Mouse (Mus musculus) adrenal gland, adult 8-10 months (tissue): ENCODE data around the gene Prss12. TPM values are rescaled to one million over a fixed set of nuclear protein-coding genes. Genes with fewer than 3 reads are reported as not detected.
"Not testable (repeated sequence)": the region's sequence is repeated elsewhere in the genome, so short reads cannot be mapped to it uniquely, and the experiment has no call there.

ENCODE experiments used
- DNase-seq: peaks from one replicate; pipeline ENCODE4 v3.0.0; 2022
- total RNA-seq, 4 experiments: library from RNA; stranded (reverse); gene quantifications; 2 replicates each; pipeline ENCODE4 v1.2.4; 2022

Gene Prss12
- total RNA-seq, 4 experiments from 2014 or later: 1.8 to 2.5 (median 2.0) TPM

DNA sequence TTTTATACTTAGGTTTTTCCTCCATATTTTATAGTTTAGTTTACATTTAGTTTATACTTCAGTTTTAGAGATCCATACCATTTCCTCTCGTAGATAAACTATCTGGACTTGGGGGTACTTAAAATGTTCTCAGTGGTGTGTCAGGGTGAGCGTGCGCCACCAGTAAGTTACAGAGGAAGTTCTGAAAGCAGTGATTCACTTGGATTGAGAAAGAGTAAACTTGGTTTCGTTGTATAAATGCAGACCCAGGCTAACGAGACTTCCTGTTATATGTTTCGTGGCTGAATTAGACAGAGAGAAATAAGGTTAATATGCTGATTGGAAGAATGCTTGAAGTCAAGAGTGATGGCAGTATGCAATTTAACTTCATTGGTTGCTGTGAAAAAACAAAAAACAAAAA, 34.6 kb downstream of the Prss12 start:
- no peak for DNase-seq

DNA sequence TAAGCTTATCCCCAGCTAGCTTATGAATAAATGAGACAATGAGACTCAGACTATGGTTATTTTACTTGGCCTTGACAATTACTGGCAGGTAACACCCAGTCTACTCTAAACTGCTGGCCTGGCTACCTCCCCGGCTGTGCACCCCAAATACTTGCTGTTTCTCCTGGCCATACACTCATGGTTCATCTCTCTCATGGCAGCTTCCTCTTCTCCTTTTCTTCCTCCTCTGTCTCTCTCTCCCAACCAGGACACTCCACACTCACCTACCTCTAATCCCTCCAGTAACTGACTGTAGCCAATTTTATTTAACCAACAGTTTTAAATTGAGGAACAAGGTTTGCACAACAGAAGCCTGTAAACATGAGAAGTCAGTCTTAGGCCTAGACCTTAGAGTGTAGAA, 45.1 kb downstream of the Prss12 start:
- DNase-seq: no peak

DNA sequence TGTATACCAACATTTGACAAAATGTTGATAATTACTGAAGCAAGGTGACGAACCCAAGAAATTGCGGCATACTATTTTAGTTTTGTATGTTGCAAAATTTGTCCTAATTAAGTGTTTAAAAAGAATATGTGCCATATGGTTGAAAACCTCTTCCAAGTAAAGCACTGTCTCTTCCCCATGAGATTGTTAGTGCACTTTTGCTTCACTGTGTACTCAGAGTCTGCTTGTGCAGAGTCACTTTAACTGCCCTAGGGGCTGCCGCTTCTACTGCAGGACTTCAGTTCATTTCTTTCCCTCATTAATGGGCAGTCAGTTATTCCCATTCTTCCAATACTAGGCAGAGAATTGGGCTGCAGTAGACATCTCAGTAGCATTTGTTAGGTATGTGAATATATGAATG, 46.5 kb downstream of the Prss12 start:
- DNase-seq: no peak

DNA sequence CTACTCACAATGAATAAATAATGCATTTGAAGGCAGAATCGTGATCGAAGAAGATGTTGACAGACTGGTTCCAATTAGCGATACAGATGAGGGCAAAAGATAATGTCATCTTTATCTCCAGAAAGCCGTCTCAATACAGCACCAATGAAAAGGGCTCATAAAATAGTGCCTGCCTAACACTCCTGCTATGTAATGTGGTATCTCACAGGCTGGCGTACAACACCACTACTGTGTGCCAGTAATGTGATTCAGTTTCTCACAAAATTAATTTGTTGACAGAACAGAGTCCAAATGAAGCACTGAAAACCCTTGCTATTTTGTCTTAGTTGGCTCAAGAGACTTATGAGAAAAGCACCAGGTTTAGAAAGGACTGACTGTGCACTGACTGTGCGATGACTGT, 48.4 kb downstream of the Prss12 start:
- no peak for DNase-seq

DNA sequence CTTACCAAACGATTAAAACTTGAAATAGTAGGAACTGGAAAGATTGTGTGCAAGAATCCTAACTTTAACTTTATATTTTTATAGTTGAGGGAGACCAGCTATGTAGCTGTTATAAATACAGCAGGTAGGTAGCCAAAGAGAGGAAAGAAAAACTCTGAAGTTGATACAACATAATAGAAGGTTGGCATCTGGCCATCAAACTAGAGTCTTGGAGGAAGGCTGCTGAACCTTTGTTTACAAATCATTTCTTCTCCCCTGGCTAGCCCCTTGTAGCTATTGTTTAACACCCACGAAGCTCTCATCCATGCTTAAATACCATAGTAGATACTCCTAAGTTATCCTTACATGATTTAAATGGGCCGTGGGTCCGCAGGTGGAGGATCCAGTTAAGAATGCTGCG, 52.1 kb downstream of the Prss12 start:
- DNase-seq: no peak

DNA sequence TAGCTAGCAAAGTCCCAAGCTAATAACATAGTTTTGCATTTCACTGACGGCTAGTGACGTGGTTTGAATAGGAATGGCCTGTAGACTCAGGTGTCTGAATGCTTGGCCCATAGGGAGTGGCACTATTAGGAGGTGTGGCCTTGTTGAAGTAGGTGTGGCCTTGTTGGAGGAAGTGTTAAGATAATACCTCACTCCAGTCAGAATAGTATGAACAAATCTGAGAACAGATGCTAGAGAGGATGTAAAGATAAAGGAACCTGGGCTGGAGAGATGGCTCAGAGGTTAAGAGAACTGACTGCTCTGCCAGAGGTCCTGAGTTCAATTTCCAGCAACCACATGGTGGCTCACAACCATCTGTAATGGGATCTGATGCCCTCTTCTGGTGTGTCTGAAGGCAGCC, 55.1 kb downstream of the Prss12 start:
- not testable (repeated sequence) for DNase-seq

DNA sequence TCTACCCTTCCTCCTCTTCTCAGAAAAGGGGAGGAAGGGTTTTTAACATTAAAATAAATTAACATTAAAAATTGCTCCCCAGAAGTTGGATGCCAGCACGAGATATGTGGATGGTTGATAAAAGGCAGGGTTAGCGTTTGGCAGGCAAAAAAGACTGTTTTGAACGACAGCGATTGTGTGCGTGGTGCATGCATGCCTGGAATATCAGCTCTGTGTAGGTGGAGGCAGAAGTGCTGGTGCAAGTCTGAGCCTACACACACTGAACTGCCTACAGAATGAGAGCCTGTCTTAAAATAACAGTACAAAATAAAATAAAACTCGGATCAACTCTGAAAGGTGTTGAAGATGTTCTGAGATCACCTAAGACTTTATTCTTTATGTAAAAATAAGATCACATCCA, 57.2 kb downstream of the Prss12 start:
- DNase-seq: no peak

DNA sequence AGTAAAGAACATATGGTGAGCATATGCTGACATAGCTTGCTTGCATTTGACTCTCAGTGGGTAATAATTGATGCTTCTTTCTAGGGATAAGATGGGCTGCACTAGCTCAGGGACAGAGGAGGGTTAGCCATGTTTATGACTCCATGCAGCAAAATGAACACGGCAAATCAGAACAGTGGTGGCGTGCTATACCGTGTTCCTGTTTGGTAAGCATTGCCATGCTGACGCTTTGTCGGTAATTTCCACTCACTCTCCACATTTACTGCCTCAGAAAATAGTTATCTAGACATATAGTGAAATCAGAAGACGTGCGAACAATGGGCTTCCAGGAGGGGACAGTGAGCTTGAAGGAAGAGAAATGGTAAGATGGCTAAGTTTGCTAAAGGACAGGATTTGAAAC, 58.1 kb downstream of the Prss12 start:
- no peak for DNase-seq

DNA sequence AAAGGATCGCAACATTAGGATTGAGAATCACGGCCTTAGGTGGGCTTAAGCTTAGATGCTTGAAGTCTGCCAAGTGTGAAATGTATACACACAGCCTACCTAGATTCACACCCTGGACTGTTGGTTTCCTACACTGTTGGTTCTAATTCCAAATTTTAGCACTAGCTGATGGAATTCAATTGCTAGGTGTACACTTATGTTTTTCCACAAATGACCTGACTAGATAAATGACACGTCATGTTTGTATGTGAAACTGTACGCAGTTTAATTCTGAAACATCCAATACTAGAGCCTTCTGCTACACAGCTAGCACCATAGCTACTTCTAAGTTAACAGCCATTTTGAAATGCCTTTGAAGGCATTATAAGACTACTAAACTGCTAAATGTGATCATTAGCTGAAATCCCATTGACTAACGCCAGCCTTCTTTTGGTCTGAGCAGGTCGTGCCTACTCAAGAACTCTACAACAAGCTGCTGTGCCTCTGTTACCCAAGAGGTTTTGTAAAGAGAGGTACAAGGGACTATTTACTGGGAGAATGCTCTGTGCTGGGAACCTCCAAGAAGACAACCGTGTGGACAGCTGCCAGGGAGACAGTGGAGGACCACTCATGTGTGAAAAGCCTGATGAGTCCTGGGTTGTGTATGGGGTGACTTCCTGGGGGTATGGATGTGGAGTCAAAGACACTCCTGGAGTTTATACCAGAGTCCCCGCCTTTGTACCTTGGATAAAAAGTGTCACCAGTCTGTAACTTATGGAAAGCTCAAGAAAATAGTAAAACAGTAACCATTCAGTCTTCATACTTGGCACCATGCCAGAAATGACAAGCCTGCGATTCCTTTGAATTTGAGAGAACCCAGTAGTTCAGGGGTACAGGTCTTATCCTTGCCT, 59.3 kb downstream of the Prss12 start:
- no peak for DNase-seq

DNA sequence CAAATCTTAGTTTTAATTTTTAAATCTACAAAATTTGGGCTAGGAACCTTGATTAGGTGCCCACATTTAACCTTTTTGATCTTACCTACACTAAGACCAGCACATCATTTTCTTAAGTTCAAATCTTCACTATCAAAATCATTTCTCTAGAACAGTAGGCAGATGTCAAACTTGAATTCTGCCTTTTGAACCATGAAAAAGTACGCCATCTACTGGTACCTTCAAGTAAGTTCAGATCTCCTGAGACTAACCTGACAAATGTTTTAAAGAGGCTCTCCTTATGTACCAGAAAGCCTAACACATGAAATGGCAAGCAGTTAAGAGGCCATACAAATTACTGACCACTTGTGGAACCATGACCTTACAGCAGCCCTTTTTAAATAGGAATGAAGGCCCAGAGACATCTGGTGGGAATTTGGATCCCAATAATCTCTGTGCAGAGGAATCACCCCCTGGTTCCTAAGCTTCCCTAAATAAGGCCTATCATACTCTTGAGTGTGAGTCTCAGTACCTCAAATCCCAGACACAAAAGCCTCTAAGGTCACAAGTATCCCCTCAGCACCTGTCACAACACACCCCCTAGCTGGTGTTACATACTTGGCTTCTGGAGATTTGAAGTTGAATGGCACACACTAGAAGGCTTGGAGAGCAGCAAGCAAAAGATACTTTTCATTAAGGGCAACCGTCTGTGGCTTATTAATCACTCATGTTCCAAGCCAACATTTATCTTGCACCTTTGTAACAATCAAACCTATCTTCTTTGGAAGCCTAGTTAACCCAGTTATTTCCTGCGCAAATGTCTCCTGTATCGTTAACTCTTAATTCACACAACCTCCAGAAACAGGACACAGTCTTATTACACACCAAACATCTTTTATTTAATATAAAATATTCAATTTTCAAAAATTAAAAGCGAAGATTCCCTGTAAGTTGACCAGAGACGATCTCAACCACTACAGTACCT, 60.3 kb downstream of the Prss12 start:
- no peak for DNase-seq

DNA sequence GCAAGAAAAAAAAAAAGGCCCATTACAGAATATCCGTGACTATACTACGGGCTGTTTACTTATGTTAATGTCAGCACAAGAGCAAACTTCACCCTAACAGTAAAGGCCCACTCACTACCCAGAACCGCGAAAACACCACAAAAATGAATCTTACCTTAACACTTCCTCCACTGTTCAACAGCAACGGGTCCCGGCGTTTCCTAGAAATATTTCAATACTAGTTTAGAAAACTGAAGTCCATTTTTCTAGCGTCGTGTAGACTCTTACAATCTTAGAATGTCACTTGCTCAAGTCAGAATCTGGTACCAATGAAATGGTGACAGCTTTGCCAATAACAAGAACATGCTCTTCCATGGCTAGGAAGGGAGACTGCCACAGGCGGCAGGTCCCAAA, 60.9 kb downstream of the Prss12 start:
- DNase-seq: no peak

DNA sequence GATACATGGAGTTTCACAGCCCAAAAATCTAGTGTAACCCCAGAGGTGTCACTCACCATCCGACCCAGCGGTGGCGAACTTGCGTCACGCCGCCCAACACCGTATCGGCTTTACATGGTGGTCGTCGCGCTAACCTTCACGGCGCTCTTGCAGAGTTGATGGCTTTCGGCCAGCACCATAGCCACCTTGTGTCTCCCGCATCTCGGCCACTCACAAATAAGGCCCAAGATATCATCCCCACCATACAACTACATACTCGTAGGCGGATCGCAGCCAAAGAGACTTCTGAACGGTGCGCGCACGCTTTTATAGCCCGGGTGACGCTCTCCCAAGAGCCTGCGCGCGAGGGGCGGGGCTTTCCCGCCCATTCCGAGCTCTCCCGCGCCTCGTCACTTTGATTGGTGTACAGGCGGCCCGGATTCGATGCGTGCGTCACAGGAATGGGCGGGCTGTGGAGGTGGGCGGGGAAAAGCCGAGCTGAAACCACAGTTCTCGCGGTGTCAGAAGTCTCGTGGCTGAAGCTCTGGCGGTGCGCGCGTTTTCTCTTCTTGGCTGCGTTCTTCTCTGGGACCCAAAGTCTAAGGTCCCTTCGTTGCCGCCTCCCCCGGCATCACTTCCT, 61.5 kb downstream of the Prss12 start:
- peak; percentile 98 for DNase-seq

DNA sequence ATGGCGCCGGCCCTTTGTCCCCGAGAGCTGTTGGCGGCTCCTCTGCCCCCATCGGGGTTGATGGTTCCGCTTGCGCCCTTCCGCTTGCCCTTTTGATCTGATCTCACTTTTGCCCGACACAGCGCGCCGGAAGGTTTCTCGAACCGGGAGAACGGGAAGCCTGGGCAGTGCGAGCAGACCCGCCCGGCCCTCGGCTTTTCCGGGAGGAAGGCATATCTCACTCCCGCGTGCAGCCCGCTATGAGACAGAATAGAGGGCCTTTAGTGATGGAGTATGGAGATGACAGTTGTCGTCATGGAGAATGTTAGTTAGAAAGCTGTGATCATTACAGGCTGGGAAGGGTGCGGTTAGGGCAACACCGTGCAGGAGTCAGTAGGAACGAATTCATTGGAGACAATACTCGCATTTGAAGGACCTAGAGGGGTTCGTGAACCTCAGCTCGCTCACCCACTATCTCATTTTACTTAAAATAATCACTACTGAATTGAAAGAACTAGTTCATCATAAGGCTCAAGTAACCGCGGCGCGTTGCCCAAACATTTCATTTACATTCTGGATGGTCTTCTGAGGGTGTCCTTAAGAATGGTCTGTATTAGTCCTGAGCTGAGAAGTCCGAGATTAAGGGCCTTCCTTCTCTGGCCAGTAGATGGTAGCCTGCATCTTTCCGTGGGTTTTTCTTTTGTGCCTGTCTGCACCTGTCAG, 62.1 kb downstream of the Prss12 start:
- DNase-seq: no peak

DNA sequence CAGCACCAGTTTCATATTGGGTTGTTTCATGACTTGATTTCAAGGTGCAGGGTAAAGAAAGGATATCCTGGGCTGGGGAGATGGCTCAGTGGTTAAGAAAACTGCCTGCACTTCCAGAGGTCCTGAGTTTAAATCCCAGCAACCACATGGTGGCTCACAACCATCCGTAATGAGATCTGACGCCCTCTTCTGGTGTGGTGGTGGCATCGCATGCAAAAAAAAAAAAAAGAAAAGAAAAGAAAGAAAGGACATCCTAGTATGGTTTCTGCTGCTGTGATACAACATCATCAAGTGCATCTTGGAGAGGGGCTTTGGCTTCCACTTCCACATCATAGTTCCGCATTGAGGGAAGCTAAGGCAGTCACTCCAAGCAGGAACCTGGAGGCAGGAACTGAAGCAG, 65.1 kb downstream of the Prss12 start:
- no peak for DNase-seq

DNA sequence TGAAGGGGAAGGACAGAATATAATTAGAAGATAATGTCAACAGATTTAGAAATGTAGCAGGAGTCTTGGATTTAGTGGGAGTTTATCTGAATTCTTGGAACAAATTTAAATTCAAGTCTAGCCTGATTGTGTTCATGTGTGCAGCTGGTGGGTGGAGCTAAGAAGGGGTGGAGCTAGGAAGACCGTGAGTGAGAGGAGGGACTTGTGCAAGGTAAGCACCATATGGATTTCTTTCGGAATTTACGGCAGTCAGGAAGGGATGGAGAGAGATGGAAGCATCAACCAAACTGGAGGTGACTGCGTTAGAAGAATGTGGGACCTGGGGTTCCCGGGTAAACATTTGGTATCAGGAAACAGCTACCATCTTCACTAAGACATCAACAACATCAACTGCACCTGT, 68.2 kb downstream of the Prss12 start:
- no peak for DNase-seq

DNA sequence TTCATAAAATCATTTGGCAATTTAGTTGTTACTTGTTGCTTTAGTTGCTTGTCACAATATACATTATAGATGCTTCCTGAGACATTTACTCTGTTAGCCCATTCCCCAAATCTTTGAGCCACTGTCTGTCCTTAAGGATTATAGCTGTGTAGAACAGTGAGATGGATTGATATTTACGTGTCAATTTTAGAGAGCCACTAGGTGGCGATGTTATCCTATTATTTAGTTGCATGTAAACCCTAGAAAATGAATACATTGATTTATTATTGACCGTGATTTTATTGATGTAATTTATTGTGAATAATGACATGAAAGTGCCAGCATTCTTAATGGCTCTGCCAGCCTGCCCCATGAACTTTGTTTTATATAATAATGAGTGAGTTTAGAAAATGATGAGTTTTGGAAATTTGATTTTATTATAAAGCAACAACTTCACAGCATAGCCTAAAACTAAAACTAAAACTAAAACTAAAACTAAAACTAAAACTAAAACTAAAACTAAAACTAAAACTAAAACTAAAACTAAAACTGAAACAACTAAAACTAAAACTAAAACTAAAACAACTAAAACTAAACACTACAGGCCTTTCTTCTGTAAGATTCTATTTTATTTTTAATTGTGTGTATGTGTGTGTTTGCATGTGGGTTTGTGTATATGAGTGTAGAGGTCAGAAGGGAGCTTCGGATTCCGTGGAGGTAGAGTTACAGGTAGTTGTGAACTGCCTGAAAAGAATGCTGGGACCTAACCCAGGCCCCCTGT, 69.1 kb downstream of the Prss12 start:
- DNase-seq: no peak

DNA sequence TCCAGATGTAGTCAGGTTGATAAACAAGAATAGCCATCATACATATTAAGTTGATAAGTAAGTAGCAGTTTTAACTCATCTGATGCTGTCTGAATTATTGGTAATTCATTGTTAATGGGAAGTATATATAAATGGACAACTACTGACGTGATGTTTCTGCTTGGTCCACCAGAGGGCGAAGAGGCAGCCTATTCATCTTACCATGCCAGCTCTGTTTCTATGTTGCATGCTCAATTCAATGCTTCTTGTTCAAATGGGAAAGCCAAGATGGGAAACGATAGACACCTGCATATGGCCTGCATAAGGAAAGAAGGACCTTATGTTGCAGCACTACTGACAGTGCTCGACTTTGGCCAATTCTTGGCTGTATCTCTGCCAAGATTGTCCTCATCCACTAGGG, 70.1 kb downstream of the Prss12 start:
- no peak for DNase-seq

DNA sequence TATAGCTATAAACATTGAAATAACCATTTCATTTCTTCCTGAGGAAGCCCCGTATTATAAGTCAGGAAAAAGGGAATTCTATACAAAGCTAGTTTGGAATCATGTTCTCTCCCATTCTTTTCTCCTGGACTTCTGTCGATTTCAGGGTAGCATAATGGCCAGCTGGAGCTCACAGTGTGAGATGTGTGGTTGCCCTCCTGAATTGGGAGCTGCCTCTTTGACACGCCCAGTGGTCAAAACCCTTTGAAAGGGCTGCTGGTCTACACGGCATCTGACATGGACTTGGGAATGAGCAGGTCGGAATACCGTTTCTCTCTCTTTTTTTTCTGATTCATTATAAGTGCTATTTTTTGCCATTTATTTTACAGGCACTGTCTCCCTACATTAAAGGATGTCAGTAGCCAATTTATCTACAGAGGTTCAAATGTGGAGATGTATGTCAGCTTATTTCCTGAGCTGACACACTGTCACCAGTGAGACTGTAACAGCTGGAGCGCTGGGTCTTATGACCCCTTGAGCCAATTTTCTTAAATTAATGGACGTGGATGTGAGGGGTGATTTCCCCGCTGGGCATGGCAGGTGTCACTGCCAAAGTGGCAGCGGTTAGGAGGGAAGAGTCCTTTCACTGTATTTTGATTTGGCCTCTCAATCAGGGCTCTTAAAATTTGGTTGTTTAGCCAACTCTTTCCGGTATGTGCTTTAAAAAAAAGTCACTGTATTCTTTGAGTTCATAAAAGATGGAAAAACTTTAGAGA, 79.8 kb downstream of the Prss12 start:
- DNase-seq: no peak

DNA sequence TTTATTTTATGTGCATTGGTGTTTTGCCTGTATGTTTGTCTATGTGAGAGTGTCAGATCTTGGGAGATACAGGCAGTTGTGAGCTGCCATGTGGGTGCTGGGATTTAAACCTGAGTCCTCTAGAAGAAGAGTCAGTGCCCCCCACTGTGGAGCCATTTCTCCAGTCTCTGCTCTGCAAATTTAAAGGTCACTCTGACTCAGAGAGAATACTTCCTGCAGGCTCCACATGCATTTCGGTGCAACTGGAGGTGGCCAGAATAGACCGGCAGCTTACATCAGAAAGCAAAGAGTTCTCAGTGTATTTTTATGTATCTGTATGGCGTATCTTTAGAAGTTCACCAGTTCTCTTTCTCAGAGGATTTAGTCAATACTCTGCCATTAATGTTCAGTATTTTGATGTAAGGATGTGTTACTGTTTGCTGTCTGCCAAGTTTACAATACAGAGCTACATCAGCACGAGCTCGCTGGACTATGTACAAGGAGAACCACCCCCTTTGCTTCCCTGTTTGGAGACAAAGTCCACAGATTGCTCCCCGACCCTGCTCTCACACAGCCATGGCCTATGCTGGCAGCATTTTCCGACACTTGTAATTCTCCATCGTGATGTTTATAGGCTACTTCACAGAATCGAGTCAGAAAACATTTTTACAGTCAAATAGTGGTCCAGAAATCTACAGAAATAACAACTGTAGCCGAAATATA, 81.2 kb downstream of the Prss12 start:
- no peak for DNase-seq

DNA sequence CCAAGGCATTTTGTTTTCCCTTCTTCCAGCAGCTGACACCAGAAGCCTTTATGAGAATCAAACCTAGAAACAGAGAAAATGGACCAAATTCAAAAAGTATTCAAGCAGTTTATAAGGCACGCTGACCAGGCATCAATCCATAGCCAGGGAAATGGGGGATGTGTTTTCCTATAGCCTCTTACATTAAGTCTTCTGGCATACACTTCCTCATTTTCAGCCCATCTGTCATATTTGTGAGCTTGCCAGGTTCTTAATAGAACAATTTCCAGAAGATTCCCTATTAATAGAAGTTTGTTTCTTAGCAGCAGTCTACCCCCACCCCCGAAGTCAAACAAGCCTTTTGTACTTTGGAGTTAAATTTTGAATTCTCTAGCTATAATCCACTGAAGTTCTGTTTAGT, 84.4 kb downstream of the Prss12 start:
- DNase-seq: no peak
